ENCODE assay signal across 8 mouse cellular contexts in the genomic region with DNA sequence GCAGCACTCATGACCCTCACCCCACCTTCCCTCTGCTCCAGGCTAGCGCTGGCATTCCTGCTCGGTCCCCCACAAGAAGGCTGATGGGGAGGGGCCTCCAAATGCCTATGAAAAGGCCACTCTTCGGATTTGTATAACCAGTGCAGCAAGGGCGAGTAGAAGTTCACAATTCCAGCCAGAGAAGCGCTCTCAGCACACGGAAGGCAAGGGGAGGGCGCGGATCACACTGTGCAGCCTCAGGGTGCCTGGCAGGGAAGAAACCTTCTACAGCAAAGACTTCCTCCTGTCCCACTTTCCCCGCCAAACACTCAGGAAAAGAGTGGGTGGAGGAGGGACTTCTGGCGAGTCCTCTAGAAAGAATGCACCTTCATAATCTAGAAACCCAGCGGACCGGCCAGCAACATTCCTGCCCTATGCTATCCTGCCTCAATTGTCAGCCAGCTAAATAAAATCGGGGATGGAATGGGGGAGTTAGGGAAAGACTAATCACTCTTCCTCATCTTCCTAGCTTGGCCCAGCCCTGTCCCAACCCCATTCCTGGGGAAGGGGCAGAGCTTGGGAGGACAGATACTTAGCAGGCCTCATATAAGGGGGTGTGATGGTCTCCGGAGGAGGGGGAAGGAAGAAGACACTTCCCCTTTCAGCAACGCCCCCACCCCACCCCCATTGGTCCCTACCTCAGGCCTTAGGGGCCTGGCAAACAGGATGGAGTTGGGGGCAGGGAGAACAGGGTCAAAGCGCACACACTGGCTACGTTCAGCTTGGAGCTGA. TPM values are rescaled to one million over a fixed set of nuclear protein-coding genes. Genes with fewer than 3 reads are reported as not detected.
DNase-seq lines count a peak whose midpoint lies in the region; ATAC-seq lines count a peak whose summit lies in the region.

No protein-coding gene starts in this region.

- WGBS in heart, embryonic 12.5 days, result 15% methylated on average over 17 of the region's 17 CpGs
- WGBS in kidney, embryonic 16.5 days, result 24% methylated on average over 17 of the region's 17 CpGs

- H3K4me3 ChIP-seq in megakaryocyte, embryonic 14.5 days (replicated peaks), result peak overlapping the region; percentile 78
- H3K4me3 ChIP-seq in heart, embryonic 12.5 days, result peak overlapping the region; percentile 92
- peak overlapping the region; percentile 86 for H3K4me3 ChIP-seq in kidney, embryonic 16.5 days (ENCODE audit: low read length)

- H3K9me3 ChIP-seq in megakaryocyte, embryonic 14.5 days, result peaks cover 4% of the 10 kb centered on the region; the same call in 1 of the 2 replicates
- H3K9me3 ChIP-seq in heart, embryonic 12.5 days (replicated peaks), result no peaks in the 10 kb centered on the region
- no peaks in the 10 kb centered on the region for H3K9me3 ChIP-seq in kidney, embryonic 16.5 days (ENCODE audit: low read length)

- peak overlapping the region; percentile 95 for H3K9ac ChIP-seq in heart, embryonic 12.5 days
- peak overlapping the region; percentile 93 for H3K9ac ChIP-seq in kidney, embryonic 16.5 days (replicated peaks; ENCODE audit: low read length)

- H3K27ac ChIP-seq in heart, embryonic 12.5 days (ENCODE audit: poor library complexity, severe bottlenecking), result peak overlapping the region; percentile 84
- peak overlapping the region; percentile 94 for H3K27ac ChIP-seq in kidney, embryonic 16.5 days (ENCODE audit: low read length)

- peaks cover 56% of the 10 kb centered on the region for H3K27me3 ChIP-seq in megakaryocyte, embryonic 14.5 days (replicated peaks)
- H3K27me3 ChIP-seq in heart, embryonic 12.5 days (replicated peaks), result no peaks in the 10 kb centered on the region
- no peaks in the 10 kb centered on the region for H3K27me3 ChIP-seq in kidney, embryonic 16.5 days (ENCODE audit: insufficient read depth, low read length)

- DNase-seq in cerebellum, postnatal 25 days, result peak; percentile 81 to 82
- peak; percentile 59 for DNase-seq in lung, postnatal 14 days
- no peak for DNase-seq in urinary bladder, postnatal 10 days (ENCODE audit: low spot score)
- DNase-seq in spleen, postnatal 14 days (ENCODE audit: low spot score in 2 of 2), result no peak

- ATAC-seq in megakaryocyte, adult 5-6 weeks (ENCODE audit: poor library complexity, severe bottlenecking), result no peak
- no peak for ATAC-seq in heart, embryonic 12.5 days (ENCODE audit: insufficient number of reproducible peaks, low FRiP score)
- 0 out of 2 replicates have a peak, but pooled peaks have one; percentile 4 for ATAC-seq in kidney, embryonic 16.5 days (ENCODE audit: low FRiP score, low TSS enrichment)

- H3K4me2 ChIP-seq in heart, embryonic 12.5 days, result peak overlapping the region; percentile 81
- H3K4me2 ChIP-seq in kidney, embryonic 16.5 days (replicated peaks; ENCODE audit: low read depth, low read length), result peak overlapping the region; percentile 75

- H3K4me1 ChIP-seq in megakaryocyte, embryonic 14.5 days, result peaks cover 69% of the 10 kb centered on the region
- H3K4me1 ChIP-seq in heart, embryonic 12.5 days (replicated peaks), result peaks cover 81% of the 10 kb centered on the region
- peaks cover 55% of the 10 kb centered on the region for H3K4me1 ChIP-seq in kidney, embryonic 16.5 days (ENCODE audit: insufficient read depth, low read length)

- no peaks in the 10 kb centered on the region for H3K36me3 ChIP-seq in megakaryocyte, embryonic 14.5 days (replicated peaks; ENCODE audit: low read length)
- H3K36me3 ChIP-seq in heart, embryonic 12.5 days, result peaks cover 15% of the 10 kb centered on the region
- H3K36me3 ChIP-seq in kidney, embryonic 16.5 days (ENCODE audit: insufficient read depth, low read length), result no peaks in the 10 kb centered on the region

RNA-seq across cellular contexts. Expression of gene Jup, which starts 1.5 kb away (rescaled TPM):
- 6.4 and 9.4 TPM in 2 replicates for polyA plus RNA-seq in megakaryocyte, embryonic 14.5 days (2012; ENCODE audit: insufficient read depth, low replicate concordance)
- 3.5 and 3.9 TPM in 2 replicates for total RNA-seq in megakaryocyte, adult 5-6 weeks (2015)
- 1.5 and 5.1 TPM in 2 replicates for total RNA-seq in megakaryocyte, adult 5-6 weeks (2017)
- 107 and 109 TPM in 2 replicates for polyA plus RNA-seq in heart, embryonic 12.5 days (2016; fragmentation: Nextera tagmentation; extraction: Ambion mirVana)
- 153 and 154 TPM in 2 replicates for polyA plus RNA-seq in kidney, embryonic 16.5 days (2015; fragmentation: Nextera tagmentation; extraction: Ambion mirVana)

RNA-seq across cellular contexts. Expression of gene P3h4, which starts 18.6 kb away (rescaled TPM):
- not detected in 2 replicates for polyA plus RNA-seq in megakaryocyte, embryonic 14.5 days (2012; ENCODE audit: insufficient read depth, low replicate concordance)
- not detected in 2 replicates for total RNA-seq in megakaryocyte, adult 5-6 weeks (2015)
- 0.08 TPM in 1 of 2 replicates, not detected in the other for total RNA-seq in megakaryocyte, adult 5-6 weeks (2017)
- 69.7 and 78.3 TPM in 2 replicates for polyA plus RNA-seq in heart, embryonic 12.5 days (2016; fragmentation: Nextera tagmentation; extraction: Ambion mirVana)
- 63.1 and 69.1 TPM in 2 replicates for polyA plus RNA-seq in kidney, embryonic 16.5 days (2015; fragmentation: Nextera tagmentation; extraction: Ambion mirVana)

RNA-seq across cellular contexts. Expression of gene Fkbp10, which starts 19.5 kb away (rescaled TPM):
- 0.22 TPM in 1 of 2 replicates, not detected in the other for polyA plus RNA-seq in megakaryocyte, embryonic 14.5 days (2012; ENCODE audit: insufficient read depth, low replicate concordance)
- total RNA-seq in megakaryocyte, adult 5-6 weeks (2015), result 0.09 TPM in 1 of 2 replicates, not detected in the other
- total RNA-seq in megakaryocyte, adult 5-6 weeks (2017), result not detected in 2 replicates
- polyA plus RNA-seq in heart, embryonic 12.5 days (2016; fragmentation: Nextera tagmentation; extraction: Ambion mirVana), result 114 and 124 TPM in 2 replicates
- polyA plus RNA-seq in kidney, embryonic 16.5 days (2015; fragmentation: Nextera tagmentation; extraction: Ambion mirVana), result 157 and 159 TPM in 2 replicates

RNA-seq across cellular contexts. Expression of gene Hap1, which starts 40.1 kb away (rescaled TPM):
- polyA plus RNA-seq in megakaryocyte, embryonic 14.5 days (2012; ENCODE audit: insufficient read depth, low replicate concordance), result 0.06 TPM in 1 of 2 replicates, not detected in the other
- not detected in 2 replicates for total RNA-seq in megakaryocyte, adult 5-6 weeks (2015)
- total RNA-seq in megakaryocyte, adult 5-6 weeks (2017), result not detected in 2 replicates
- polyA plus RNA-seq in heart, embryonic 12.5 days (2016; fragmentation: Nextera tagmentation; extraction: Ambion mirVana), result 11.1 and 12.3 TPM in 2 replicates
- 15.5 and 18.6 TPM in 2 replicates for polyA plus RNA-seq in kidney, embryonic 16.5 days (2015; fragmentation: Nextera tagmentation; extraction: Ambion mirVana)

RNA-seq across cellular contexts. Expression of gene Nt5c3b, which starts 45.6 kb away (rescaled TPM):
- 48.3 and 86.4 TPM in 2 replicates for polyA plus RNA-seq in megakaryocyte, embryonic 14.5 days (2012; ENCODE audit: insufficient read depth, low replicate concordance)
- 8.8 and 9.8 TPM in 2 replicates for total RNA-seq in megakaryocyte, adult 5-6 weeks (2015)
- total RNA-seq in megakaryocyte, adult 5-6 weeks (2017), result 7.3 and 9.6 TPM in 2 replicates
- polyA plus RNA-seq in heart, embryonic 12.5 days (2016; fragmentation: Nextera tagmentation; extraction: Ambion mirVana), result 101 and 104 TPM in 2 replicates
- 126 and 131 TPM in 2 replicates for polyA plus RNA-seq in kidney, embryonic 16.5 days (2015; fragmentation: Nextera tagmentation; extraction: Ambion mirVana)

Comparison
In these comparisons a context has a peak if more than half of its experiments do, and no peak if none do; other contexts are left out.
1. DNase-seq: peak in cerebellum, postnatal 25 days (2 of 2) and lung, postnatal 14 days (single experiment); none in urinary bladder, postnatal 10 days (single experiment) and spleen, postnatal 14 days (0 of 2).
2. RNA of gene Jup, which starts 1.5 kb away (polyA plus RNA-seq): 153 to 154 TPM in kidney, embryonic 16.5 days and 107 to 109 TPM in heart, embryonic 12.5 days; 6.4 to 9.4 TPM in megakaryocyte, embryonic 14.5 days; every median in the first group is over 10 times any median in the second.
3. RNA of gene P3h4, which starts 18.6 kb away (polyA plus RNA-seq): 69.7 to 78.3 TPM in heart, embryonic 12.5 days and 63.1 to 69.1 TPM in kidney, embryonic 16.5 days; not detected in megakaryocyte, embryonic 14.5 days; every median in the first group is over 10 times any median in the second.
4. RNA of gene Fkbp10, which starts 19.5 kb away (polyA plus RNA-seq): 157 to 159 TPM in kidney, embryonic 16.5 days and 114 to 124 TPM in heart, embryonic 12.5 days; 0.22 TPM in megakaryocyte, embryonic 14.5 days; every median in the first group is over 10 times any median in the second.
5. Peak in every context shown above with its lines, with median percentiles within 50 percentile points of each other: H3K4me3 ChIP-seq.